Mouse (Mus musculus) lung, embryonic 14.5 days (tissue): ENCODE measurements around the gene Gnao1. TPM values are rescaled to one million over a fixed set of nuclear protein-coding genes. Genes with fewer than 3 reads are reported as not detected.
A peak's percentile ranks its signal among the peaks of the same experiment; 100 is the strongest.

Experiments
- ATAC-seq: fragments of 200-750 bp; cut with Nextera tagmentation; 2 replicates; pipeline ENCODE4 v1.8.0; 2017; ENCODE audit warnings: mild to moderate bottlenecking, moderate TSS enrichment, moderate library complexity; ENCODE audit not compliant: insufficient read depth
- DNase-seq: peaks from one replicate; pipeline ENCODE4 v3.0.0-alpha.2; 2015
- H3K27ac ChIP-seq: fragments of 300-500 bp; sonication (generic); 2 replicates; pipeline ENCODE4 v1.5.1; 2014; ENCODE audit warnings: low read depth, mild to moderate bottlenecking, moderate library complexity
- H3K27me3 ChIP-seq: fragments of 300-500 bp; sonication (generic); 2 replicates; pipeline ENCODE4 v1.6.1; 2014; ENCODE audit warnings: low read length, control low read depth; ENCODE audit not compliant: insufficient read depth
- H3K36me3 ChIP-seq: fragments of 300-500 bp; sonication (generic); 2 replicates; pipeline ENCODE4 v1.6.1; 2014; ENCODE audit warnings: control low read depth; ENCODE audit not compliant: insufficient read depth
- H3K4me1 ChIP-seq: fragments of 300-500 bp; sonication (generic); 2 replicates; pipeline ENCODE4 v1.6.1; 2014; ENCODE audit warnings: antibody characterized with exemption, control low read depth; ENCODE audit not compliant: insufficient read depth
- H3K4me2 ChIP-seq: fragments of 300-500 bp; sonication (generic); 2 replicates; pipeline ENCODE4 v1.6.1; 2014; ENCODE audit warnings: mild to moderate bottlenecking
- H3K4me3 ChIP-seq: fragments of 300-500 bp; sonication (generic); 2 replicates; pipeline ENCODE4 v1.5.1; 2014; ENCODE audit warnings: low read depth, low read length
- H3K9ac ChIP-seq: fragments of 300-500 bp; sonication (generic); 2 replicates; pipeline ENCODE4 v1.6.1; 2014
- H3K9me3 ChIP-seq: fragments of 300-500 bp; sonication (generic); 2 replicates; pipeline ENCODE4 v1.6.1; 2016; ENCODE audit warnings: low read depth, low read length, control low read depth
- CTCF ChIP-seq: IDR thresholded peaks from 2 replicates; pipeline ENCODE4 v1.5.1; 2016; ENCODE audit warnings: antibody characterized with exemption, low read depth
- WGBS: fragments of 180-500 bp; shearing (Covaris S2); extraction: QIAGEN DNeasy Blood & Tissue Kit; methylation state at CpG from one replicate; pipeline ENCODE4 v1.1.7; 2014; 5-methylcytosine and 5-hydroxymethylcytosine counted together
- polyA plus RNA-seq: library from polyadenylated mRNA; unstranded; fragments of >200 nt; fragmentation: Nextera tagmentation; extraction: Ambion mirVana; gene quantifications from 2 replicates; pipeline ENCODE4 v1.2.1, GENCODE M21; 2014

Gnao1 gene
- polyA plus RNA-seq, 1 experiment from 2014 or later = 1.8 TPM

- H3K4me2 ChIP-seq = no peak overlapping the region
- no peaks in the 10 kb centered on the region for H3K27me3 ChIP-seq
- no peak overlapping the region for H3K4me3 ChIP-seq
- no peak for TF ChIP-seq CTCF
- ATAC-seq (no peak), DNase-seq (no peak)
- no peaks in the 10 kb centered on the region for H3K4me1 ChIP-seq
- no peaks in the 10 kb centered on the region for H3K9me3 ChIP-seq
- peaks cover 41% of the 10 kb centered on the region for H3K36me3 ChIP-seq
- no peak overlapping the region for H3K27ac ChIP-seq
- WGBS = 87% methylated on average over 4 of the region's 4 CpGs
- H3K9ac ChIP-seq = no peak overlapping the region
Observed at GRCm38 (mm10) chr8:93989739-93990138, 180.0 kb downstream of the Gnao1 start.

DNA sequence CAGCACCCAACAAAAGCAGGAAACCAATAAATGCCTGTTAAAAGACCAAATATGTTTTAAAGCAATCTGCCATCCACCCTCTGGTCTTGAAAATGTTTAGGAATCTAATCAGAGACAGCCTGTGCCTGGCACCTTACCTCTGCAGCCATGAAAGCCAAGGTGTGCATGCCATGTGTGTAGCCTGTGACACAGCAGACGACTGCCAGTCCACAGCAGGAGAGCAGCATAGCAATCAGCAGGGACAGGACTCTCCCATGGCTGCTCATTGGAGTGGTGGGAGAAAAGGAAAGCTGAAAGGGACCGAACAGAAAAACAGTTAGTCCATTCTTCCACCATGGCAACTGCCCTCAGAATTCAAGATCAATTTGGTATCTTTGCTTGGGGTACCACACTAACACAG lies 189.2 kb downstream of the Gnao1 start:
- Histone ChIP-seq H3K4me1 (no peaks in the 10 kb centered on the region), H3K36me3 (peaks cover 57% of the 10 kb centered on the region), H3K27me3 (no peaks in the 10 kb centered on the region), H3K9ac (no peak overlapping the region), H3K9me3 (no peaks in the 10 kb centered on the region), H3K4me3 (no peak overlapping the region), H3K4me2 (no peak overlapping the region), H3K27ac (no peak overlapping the region)
- no peak for TF ChIP-seq CTCF
- ATAC-seq (no peak), DNase-seq (no peak)
- 81% methylated on average over 2 of the region's 2 CpGs for WGBS

DNA sequence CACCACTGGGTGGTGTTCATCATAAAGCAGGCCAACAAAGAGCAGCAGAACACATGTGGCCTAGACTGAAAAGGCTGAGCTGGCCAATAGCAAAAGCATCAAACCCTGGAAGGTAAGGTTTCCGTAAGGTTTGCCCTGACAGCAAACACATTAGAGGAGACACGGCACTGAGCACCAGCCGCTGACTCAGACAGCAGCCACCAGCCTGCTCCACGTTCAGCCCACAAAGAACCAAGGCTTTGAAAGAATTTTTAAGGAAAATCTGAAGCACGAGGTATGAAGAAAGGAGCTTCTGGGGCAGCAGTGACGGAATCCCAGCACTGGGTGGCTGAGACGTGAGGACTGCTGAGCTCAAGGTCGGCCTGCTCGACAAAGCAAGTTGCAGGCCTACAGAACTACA lies 194.4 kb downstream of the Gnao1 start:
- DNase-seq = no peak
- Histone ChIP-seq H3K9ac (no peak overlapping the region), H3K4me2 (no peak overlapping the region), H3K36me3 (peaks cover 48% of the 10 kb centered on the region), H3K27ac (no peak overlapping the region), H3K9me3 (no peaks in the 10 kb centered on the region), H3K4me1 (peaks cover 3% of the 10 kb centered on the region), H3K27me3 (no peaks in the 10 kb centered on the region), H3K4me3 (no peak overlapping the region)
- no peak for TF ChIP-seq CTCF
- WGBS = 87% methylated on average over 9 of the region's 9 CpGs
- no peak for ATAC-seq

DNA sequence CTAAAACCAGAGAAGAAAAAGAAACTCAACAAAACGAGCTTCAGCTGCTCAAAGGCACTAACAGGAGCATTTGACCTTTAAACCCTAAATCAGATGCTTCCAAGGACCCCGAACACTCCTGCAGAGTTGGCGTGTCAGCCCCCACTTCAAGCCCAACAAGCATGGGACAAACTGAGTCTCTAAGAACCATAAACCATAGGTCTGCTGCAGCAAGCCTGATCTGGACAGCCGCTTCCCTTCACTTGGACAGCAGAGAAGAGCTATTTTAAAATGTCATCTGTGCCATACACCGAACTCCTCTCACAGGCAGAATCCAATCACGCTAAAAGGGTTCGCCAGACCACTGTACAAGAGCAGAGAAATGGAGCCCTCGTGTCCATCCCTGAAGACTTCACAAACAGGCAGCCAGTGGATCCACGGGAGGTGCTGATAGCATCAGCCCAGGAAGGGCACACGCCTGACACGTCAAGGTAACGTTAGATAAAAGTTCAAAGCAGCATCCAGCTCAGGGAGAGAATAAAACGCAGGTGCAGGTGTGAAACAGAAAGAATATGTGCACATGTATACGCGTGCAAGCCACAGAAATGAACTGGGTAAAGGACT lies 199.6 kb downstream of the Gnao1 start:
- WGBS = 48% methylated on average over 15 of the region's 15 CpGs

DNA sequence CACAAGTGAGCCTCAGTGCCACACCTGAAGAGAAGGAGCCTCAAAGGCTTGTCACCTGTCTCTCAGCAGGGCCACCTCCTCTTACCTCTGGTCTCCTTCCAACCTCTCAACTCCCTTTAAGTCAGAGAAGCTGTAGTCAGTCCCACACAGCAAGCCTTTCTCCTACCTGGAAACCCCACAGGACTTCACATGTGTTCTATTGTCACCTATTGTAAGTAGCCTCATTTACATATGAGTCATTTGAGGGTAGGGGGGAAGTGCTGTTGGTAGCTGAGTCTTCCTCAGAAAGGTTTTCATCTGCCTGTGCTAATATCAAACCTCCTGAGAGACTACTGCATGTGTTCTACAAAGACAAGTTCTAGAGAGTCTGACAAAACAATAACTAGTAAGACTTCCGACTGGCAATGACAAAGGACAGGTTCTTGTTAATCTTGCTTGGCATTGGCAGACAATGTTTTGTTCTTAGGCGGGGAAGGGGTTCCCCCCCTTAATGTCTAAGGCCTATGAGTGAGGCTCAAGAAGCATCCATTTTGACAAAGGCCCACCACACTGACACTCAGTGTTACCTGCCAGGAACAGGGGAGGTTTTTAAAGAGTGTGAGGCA lies 200.4 kb downstream of the Gnao1 start:
- 64% methylated on average over 2 of the region's 2 CpGs for WGBS
- Histone ChIP-seq H3K27ac (no peak overlapping the region), H3K9ac (no peak overlapping the region), H3K4me1 (peaks cover 18% of the 10 kb centered on the region), H3K4me3 (peak overlapping the region; percentile 94; the same call in 1 of the 2 replicates), H3K36me3 (0 out of 2 replicates have a peak, but pooled peaks cover 9% of the 10 kb centered on the region), H3K4me2 (peak overlapping the region; percentile 93), H3K9me3 (no peaks in the 10 kb centered on the region), H3K27me3 (no peaks in the 10 kb centered on the region)
- ATAC-seq (no peak), DNase-seq (no peak)
- TF ChIP-seq CTCF = no peak

More for the DNA sequence above, 199.6 kb downstream of the Gnao1 start:
- H3K4me2 ChIP-seq = 0 out of 2 replicates have a peak overlapping the region, but pooled peaks have one; percentile 12
- H3K9me3 ChIP-seq = no peaks in the 10 kb centered on the region
- DNase-seq (no peak), ATAC-seq (no peak)
- peak overlapping the region; percentile 30; the same call in 1 of the 2 replicates for H3K27ac ChIP-seq
- H3K4me3 ChIP-seq = no peak overlapping the region
- H3K27me3 ChIP-seq = no peaks in the 10 kb centered on the region
- no peak for TF ChIP-seq CTCF
- H3K9ac ChIP-seq = no peak overlapping the region; the same call in 1 of the 2 replicates
- H3K36me3 ChIP-seq = peaks cover 7% of the 10 kb centered on the region; the same call in 1 of the 2 replicates
- peaks cover 18% of the 10 kb centered on the region for H3K4me1 ChIP-seq

DNA sequence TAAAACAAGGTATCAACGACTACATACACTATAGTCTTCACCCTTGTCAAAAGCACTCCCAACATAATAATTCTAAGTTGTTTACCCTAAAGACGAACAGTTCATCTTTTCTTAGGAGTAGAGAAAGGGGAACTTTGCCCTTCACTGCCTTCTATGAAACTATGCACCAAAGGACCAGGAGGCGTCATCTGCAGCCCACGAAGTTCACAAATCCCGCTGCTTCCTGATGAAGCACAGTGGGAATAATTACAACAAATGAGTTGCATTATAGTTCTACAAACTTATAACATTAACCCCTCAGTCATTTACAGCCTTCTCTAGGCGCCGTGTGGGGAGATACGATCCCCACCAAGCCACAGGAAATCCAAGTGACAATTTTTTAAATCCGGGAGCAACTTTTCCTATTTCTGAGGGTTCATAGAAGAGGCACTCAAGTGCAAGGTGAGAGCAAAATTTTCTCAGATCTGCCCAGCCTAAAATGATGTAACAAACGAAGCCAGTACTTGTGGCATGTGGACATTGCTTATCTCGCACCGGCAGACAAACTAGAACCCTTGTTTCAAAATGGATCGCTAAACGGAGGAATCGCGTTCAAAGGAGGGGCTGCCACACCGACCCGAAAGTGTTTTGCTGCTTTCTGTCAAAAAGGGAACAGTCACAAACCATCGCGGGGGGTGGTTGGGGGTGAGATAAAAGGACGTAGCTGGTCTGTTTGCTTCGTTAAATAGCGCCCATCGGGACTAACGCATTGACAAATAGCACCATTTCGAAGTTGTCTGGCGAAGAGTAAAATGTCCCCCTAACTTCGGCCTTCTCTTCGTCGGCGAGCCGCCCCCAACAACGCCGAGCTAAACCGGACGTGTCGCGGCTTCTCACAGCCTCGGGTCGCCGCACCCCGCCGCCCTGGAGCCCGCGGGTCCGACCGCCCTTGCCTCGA lies 201.6 kb downstream of the Gnao1 start:
- peak overlapping the region; percentile 94 for H3K4me3 ChIP-seq
- no peak for ATAC-seq
- TF ChIP-seq CTCF = no peak
- peak overlapping the region; percentile 94 for H3K9ac ChIP-seq
- H3K27ac ChIP-seq = peak overlapping the region; percentile 94
- DNase-seq = peak; percentile 28
- 0 out of 2 replicates have a peak, but pooled peaks cover 9% of the 10 kb centered on the region for H3K36me3 ChIP-seq
- H3K4me2 ChIP-seq = peak overlapping the region; percentile 93
- no peaks in the 10 kb centered on the region for H3K27me3 ChIP-seq
- peaks cover 18% of the 10 kb centered on the region for H3K4me1 ChIP-seq
- WGBS = 3% methylated on average over 47 of the region's 48 CpGs
- H3K9me3 ChIP-seq = no peaks in the 10 kb centered on the region
